Mouse (Mus musculus) forebrain, embryonic 13.5 days (tissue): ENCODE results near the gene Ppp1r9a. TPM values are rescaled to one million over a fixed set of nuclear protein-coding genes. Genes with fewer than 3 reads are reported as not detected.

Experiments
- ATAC-seq: fragments of 200-750 bp; cut with Nextera tagmentation; 2 replicates; pipeline ENCODE4 v1.8.0; 2017
- H3K27ac ChIP-seq: fragments of 300-500 bp; sonication (generic); 2 replicates; pipeline ENCODE4 v1.5.1; 2015; ENCODE audit warnings: inconsistent platforms, mild to moderate bottlenecking, moderate library complexity
- H3K27me3 ChIP-seq: fragments of 300-500 bp; sonication (generic); 2 replicates; pipeline ENCODE4 v1.6.1; 2015; ENCODE audit warnings: mild to moderate bottlenecking, inconsistent platforms
- H3K36me3 ChIP-seq: fragments of 300-500 bp; sonication (generic); 2 replicates; pipeline ENCODE4 v1.6.1; 2015; ENCODE audit warnings: mild to moderate bottlenecking, inconsistent platforms; ENCODE audit not compliant: poor library complexity, severe bottlenecking
- H3K4me1 ChIP-seq: fragments of 300-500 bp; sonication (generic); 2 replicates; pipeline ENCODE4 v1.6.1; 2015; ENCODE audit warnings: inconsistent platforms
- H3K4me2 ChIP-seq: fragments of 300-500 bp; sonication (generic); 2 replicates; pipeline ENCODE4 v1.6.1; 2015; ENCODE audit warnings: inconsistent platforms, mild to moderate bottlenecking, moderate library complexity
- H3K4me3 ChIP-seq: fragments of 300-500 bp; sonication (generic); 2 replicates; pipeline ENCODE4 v1.5.1; 2015; ENCODE audit warnings: mild to moderate bottlenecking, inconsistent platforms
- H3K9ac ChIP-seq: fragments of 300-500 bp; sonication (generic); 2 replicates; pipeline ENCODE4 v1.6.1; 2015; ENCODE audit warnings: mild to moderate bottlenecking, inconsistent platforms
- H3K9me3 ChIP-seq: fragments of 300-500 bp; sonication (generic); replicated peaks from 2 replicates; pipeline ENCODE4 v1.6.1; 2016; ENCODE audit warnings: inconsistent platforms
- whole genome bisulfite sequencing: fragments of 180-500 bp; shearing (Covaris S2); methylation state at CpG from one replicate; pipeline ENCODE4 v1.1.7; 2015; 5-methylcytosine and 5-hydroxymethylcytosine counted together
- polyA plus RNA-seq: library from polyadenylated mRNA; unstranded; fragments of >200 nt; fragmentation: Nextera tagmentation; extraction: Ambion mirVana; gene quantifications from 2 replicates; pipeline ENCODE4 v1.2.1, GENCODE M21; 2015

Ppp1r9a gene
- polyA plus RNA-seq, 1 experiment from 2014 or later = 32.2 TPM

DNA sequence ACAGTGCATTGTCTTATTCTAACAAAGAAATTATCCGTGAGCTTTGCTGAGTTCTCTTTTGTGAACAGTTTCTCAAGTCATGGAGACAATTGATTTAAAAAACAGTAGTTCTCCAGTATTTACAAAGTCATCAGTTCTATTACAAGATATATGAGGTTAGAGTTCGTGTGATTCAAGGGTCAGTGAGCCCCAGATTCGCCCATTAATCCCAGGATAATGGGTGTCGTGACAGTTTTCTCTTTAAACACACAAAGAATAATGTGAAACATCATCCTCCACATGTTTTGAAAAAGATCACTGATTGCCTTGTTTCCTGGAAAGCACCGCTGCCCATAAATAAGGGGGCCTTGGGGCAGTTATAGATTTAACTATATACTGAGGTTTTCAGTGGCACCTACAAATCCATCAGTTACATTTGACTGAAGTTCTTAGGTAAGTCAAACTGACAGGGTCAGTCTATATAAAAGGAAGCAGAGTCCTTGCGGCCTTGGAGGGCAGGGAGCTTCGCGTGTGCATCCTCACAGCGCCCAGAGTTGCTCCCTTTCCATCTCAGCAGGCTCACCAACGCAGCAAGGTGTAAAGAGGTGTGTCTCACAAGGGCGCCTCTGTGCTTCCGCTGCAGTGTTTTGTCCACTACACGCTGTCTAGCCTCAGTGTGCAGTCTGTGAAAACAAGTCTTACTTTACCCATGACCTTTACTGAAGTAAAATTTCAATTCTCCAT is 126.6 kb downstream of the Ppp1r9a start:
- WGBS = 72% methylated on average over 13 of the region's 13 CpGs
- Histone ChIP-seq H3K4me1 (peaks cover 14% of the 10 kb centered on the region; the same call in 1 of the 2 replicates), H3K27ac (no peak overlapping the region), H3K9ac (no peak overlapping the region), H3K4me3 (no peak overlapping the region), H3K9me3 (no peaks in the 10 kb centered on the region), H3K36me3 (no peaks in the 10 kb centered on the region), H3K4me2 (no peak overlapping the region), H3K27me3 (no peaks in the 10 kb centered on the region)
- ATAC-seq = no peak

DNA sequence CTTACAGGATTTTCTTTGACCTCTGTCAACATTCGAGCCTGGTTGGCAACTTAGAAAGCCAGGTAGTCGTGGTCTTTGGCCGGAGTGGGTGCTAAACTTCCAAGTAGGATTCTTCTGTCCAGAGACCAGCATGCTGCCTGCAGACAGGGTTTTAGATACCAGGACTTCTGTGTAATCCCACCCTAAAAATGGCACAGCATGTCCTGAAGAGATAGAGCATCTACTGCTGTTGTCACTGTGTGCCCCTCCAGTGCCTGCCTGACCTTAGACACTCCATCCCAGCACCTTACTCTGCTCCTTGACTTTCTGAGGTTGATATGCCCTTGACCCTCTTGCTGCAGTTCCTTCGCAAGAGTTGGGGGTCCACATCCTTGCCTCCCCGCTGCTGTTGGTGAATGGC is 127.2 kb downstream of the Ppp1r9a start:
- Histone ChIP-seq H3K9ac (no peak overlapping the region), H3K27me3 (no peaks in the 10 kb centered on the region), H3K4me1 (peaks cover 14% of the 10 kb centered on the region; the same call in 1 of the 2 replicates), H3K4me2 (no peak overlapping the region), H3K9me3 (no peaks in the 10 kb centered on the region), H3K36me3 (no peaks in the 10 kb centered on the region), H3K4me3 (no peak overlapping the region), H3K27ac (no peak overlapping the region)
- 87% methylated on average over 5 of the region's 5 CpGs for WGBS
- no peak for ATAC-seq

DNA sequence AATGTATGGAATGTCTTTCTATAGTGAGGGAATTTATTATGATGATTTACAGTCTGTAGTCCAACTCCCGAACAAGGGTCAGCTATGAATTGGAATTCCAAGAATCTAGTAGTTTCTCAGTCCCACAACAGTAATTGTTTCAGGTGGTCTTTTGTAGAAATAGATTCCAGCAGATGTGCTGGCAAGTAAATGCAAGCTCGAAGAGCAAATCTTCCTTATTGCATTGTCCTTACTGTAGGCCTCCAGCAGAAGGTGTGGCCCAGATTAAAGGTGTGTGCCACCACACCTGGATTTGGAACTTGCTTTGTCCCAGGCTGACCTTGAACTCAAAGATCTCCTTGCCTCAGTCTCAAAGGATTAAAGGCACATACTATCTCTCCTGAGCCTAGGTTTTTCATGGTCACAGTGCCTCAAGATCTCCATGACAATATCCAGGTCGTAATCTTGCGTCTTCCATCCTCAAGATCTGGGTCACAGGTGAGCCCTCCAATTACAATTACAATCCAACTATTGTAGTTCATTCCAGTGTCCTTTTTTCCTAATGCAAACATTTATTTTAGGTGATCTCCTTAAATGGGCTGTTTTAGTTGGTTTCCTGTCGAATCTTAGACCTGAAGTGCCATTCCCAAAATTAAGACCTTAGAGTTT is 130.4 kb downstream of the Ppp1r9a start:
- Histone ChIP-seq H3K4me2 (no peak overlapping the region), H3K4me3 (no peak overlapping the region), H3K27me3 (no peaks in the 10 kb centered on the region), H3K9me3 (no peaks in the 10 kb centered on the region), H3K9ac (no peak overlapping the region), H3K36me3 (no peaks in the 10 kb centered on the region), H3K4me1 (no peaks in the 10 kb centered on the region), H3K27ac (no peak overlapping the region)
- 92% methylated on average over 5 of the region's 5 CpGs for WGBS
- no peak for ATAC-seq

DNA sequence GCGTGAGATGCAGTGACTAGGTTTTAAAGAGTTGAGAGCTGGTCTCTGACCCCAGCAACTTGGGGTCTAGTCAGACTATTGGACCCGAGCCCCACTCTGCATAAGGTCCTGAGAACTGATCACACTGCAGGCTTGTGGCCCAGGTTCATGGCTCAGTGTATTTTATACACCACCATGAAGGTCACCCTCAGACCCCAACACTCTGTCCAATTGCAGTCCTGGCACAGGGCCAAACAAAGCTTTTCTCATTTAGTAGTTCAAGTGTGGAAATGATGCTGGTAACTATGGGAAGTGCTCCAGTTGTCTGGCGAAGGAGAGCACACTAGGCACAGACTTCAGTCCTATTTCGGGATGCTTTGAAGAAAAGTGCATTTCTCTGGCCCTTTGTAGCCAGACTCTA is 134.5 kb downstream of the Ppp1r9a start:
- WGBS = 76% methylated on average over 4 of the region's 4 CpGs
- ATAC-seq = no peak

DNA sequence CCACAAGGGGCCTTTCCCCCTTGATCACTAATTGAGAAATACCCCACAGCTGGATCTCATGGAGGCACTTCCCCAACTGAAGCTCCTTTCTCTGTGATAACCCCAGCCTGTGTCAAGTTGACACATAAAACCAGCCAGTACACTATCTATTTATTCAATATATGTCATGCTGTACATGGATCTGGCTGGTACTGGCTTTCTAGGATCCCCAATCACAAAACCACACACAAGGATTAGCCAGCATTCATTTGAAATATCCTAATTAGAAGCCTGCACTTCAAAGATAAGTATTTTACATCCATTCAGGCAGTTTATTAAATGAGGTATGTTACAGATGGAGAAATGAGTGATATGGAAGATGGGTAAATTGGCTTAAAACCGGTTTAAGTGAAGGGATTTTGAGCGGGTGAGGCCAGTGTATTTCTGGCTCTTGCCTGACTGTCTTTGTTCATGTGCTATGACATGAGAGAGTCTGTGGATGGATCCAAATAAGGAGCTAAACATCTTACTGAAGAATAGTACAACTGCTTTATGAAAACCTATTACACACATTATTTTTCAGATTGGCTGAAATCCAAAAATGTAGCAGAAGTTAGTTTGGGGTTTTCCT is 135.5 kb downstream of the Ppp1r9a start:
- ATAC-seq = no peak
- Histone ChIP-seq H3K9ac (no peak overlapping the region), H3K27me3 (no peaks in the 10 kb centered on the region), H3K36me3 (no peaks in the 10 kb centered on the region), H3K4me3 (no peak overlapping the region), H3K4me1 (no peaks in the 10 kb centered on the region), H3K9me3 (no peaks in the 10 kb centered on the region), H3K27ac (no peak overlapping the region), H3K4me2 (no peak overlapping the region)
- 90% methylated on average over 2 of the region's 2 CpGs for WGBS

More for the DNA sequence above, 134.5 kb downstream of the Ppp1r9a start:
- Histone ChIP-seq H3K4me1 (no peaks in the 10 kb centered on the region), H3K9ac (no peak overlapping the region), H3K27me3 (no peaks in the 10 kb centered on the region), H3K36me3 (no peaks in the 10 kb centered on the region), H3K4me2 (no peak overlapping the region), H3K27ac (no peak overlapping the region), H3K9me3 (no peaks in the 10 kb centered on the region), H3K4me3 (no peak overlapping the region)

DNA sequence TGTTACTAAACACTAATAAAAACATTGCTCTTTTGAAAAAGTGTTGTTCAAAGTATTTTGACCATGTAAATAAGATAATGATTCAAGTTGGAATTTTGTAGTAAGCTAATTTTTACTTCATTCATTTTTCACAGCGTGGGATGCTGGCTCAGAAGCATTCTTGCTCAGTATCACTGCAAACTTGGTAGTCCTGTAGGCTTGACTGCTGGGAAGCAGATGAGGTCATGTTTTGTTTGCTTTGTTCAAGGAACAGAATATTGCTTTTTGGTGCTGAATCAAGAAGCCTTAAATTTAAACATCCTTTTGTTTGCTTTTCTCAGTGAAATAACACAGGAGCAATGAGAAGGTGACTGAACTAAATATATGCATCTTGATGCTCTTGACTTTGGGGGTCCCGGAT is 136.6 kb downstream of the Ppp1r9a start:
- ATAC-seq = no peak
- WGBS = 75% methylated on average over 2 of the region's 2 CpGs
- Histone ChIP-seq H3K9me3 (no peaks in the 10 kb centered on the region), H3K4me2 (no peak overlapping the region), H3K36me3 (no peaks in the 10 kb centered on the region), H3K27ac (no peak overlapping the region), H3K9ac (no peak overlapping the region), H3K4me1 (no peaks in the 10 kb centered on the region), H3K27me3 (no peaks in the 10 kb centered on the region), H3K4me3 (no peak overlapping the region)

DNA sequence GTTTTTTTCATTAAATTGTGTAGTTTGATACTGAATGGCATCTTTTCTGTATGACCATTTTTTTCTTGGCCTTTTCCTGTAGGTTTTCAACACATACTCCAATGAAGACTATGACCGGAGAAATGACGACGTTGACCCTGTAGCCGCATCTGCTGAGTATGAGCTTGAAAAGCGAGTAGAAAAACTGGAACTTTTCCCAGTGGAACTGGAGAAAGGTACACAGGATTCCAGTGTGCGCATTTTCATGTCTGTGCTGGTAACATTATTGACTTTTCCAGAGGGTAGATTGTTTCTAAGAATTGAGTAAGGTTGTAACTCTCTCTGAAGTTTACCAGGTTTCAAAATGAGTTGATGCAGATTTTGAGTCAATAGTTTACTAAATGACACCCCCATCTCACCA is 143.1 kb downstream of the Ppp1r9a start:
- Histone ChIP-seq H3K36me3 (peaks cover 16% of the 10 kb centered on the region; the same call in 1 of the 2 replicates), H3K4me1 (no peaks in the 10 kb centered on the region), H3K4me2 (no peak overlapping the region), H3K4me3 (no peak overlapping the region), H3K9me3 (no peaks in the 10 kb centered on the region), H3K9ac (no peak overlapping the region), H3K27ac (no peak overlapping the region), H3K27me3 (no peaks in the 10 kb centered on the region)
- no peak for ATAC-seq
- WGBS = 98% methylated on average over 6 of the region's 6 CpGs

DNA sequence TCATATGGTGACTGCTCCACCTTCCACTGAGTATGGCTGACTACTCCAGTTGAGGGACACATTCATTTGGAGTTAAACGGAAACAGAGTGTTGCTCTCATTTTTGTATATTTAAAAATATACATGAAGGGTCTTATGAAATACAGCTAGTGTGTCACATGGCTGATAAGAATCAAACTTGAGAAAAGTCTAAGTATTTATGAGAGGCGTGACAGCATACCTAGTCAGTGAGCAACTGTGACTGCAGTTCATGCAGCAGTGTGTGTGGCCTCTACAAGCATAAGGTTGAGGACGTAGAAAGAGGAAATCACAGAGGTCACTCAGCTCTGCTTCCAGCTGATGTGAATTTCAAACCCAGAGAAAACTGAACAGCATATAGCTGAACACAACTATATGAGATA is 145.3 kb downstream of the Ppp1r9a start:
- H3K4me2 ChIP-seq = no peak overlapping the region
- peaks cover 16% of the 10 kb centered on the region; the same call in 1 of the 2 replicates for H3K36me3 ChIP-seq
- H3K27ac ChIP-seq = no peak overlapping the region
- H3K27me3 ChIP-seq = no peaks in the 10 kb centered on the region
- no peak overlapping the region for H3K9ac ChIP-seq
- no peak overlapping the region for H3K4me3 ChIP-seq
- no peak for ATAC-seq
- 90% methylated on average over 3 of the region's 3 CpGs for WGBS
- no peaks in the 10 kb centered on the region for H3K4me1 ChIP-seq
- no peaks in the 10 kb centered on the region for H3K9me3 ChIP-seq

DNA sequence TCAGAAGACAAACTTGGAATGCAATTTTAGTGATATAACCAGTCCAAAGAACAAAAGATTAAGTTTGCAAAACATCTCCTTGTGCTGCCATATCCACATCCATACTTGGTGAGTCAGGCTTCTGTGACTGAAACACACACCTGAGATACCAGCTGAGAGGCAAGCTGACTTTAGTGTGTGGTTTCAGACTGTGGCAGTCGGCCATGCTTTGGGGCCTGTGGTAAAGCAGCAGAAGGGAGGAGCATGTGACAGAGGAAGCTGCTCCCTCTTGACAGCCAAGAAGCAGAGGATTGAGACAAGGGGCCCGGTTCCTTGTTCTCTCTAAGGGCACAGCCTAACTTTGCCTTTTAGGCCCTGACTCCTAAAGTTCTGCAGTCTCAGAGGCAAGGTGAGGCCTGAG is 149.6 kb downstream of the Ppp1r9a start:
- H3K4me2 ChIP-seq = no peak overlapping the region
- H3K4me1 ChIP-seq = no peaks in the 10 kb centered on the region
- H3K36me3 ChIP-seq = 0 out of 2 replicates have a peak, but pooled peaks cover 3% of the 10 kb centered on the region
- H3K27ac ChIP-seq = no peak overlapping the region
- H3K9me3 ChIP-seq = no peaks in the 10 kb centered on the region
- WGBS = 78% methylated on average over 2 of the region's 2 CpGs
- ATAC-seq = no peak
- H3K9ac ChIP-seq = no peak overlapping the region
- H3K4me3 ChIP-seq = no peak overlapping the region
- H3K27me3 ChIP-seq = no peaks in the 10 kb centered on the region

DNA sequence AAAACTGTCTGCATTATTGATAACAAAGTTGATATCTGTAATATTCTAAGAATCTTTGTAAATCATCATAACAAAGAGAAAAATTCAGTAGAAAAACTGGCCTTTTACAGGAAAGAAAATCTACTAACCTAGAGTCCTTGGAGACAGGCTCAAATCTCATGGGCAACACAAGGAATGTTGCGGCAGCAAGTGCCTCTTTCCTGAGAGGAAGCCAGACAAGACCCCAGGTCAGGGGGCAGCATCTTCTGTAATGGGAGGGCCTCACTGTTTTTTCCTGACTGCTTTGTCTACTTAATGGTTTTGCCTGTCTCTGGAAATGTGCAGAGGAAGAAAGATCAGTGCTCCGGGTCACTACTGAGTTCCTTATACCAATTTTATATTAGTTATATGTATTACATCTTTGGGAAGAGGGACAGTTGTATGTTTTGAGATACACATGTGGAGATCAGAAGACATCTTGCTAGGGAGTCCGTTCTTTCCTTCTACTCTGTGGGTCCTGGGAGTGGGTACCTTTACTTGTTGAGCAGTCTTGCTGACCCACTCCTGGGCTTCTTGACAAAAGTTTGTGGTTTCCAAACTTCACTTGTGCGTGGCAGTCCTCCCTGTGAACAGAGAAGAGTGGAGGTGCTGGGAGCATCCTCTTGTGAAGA is 151.9 kb downstream of the Ppp1r9a start:
- Histone ChIP-seq H3K4me2 (no peak overlapping the region), H3K27me3 (no peaks in the 10 kb centered on the region), H3K36me3 (no peaks in the 10 kb centered on the region), H3K27ac (no peak overlapping the region), H3K4me3 (no peak overlapping the region), H3K9me3 (no peaks in the 10 kb centered on the region), H3K9ac (no peak overlapping the region), H3K4me1 (no peaks in the 10 kb centered on the region)
- no peak for ATAC-seq
- WGBS = 88% methylated on average over 4 of the region's 4 CpGs

DNA sequence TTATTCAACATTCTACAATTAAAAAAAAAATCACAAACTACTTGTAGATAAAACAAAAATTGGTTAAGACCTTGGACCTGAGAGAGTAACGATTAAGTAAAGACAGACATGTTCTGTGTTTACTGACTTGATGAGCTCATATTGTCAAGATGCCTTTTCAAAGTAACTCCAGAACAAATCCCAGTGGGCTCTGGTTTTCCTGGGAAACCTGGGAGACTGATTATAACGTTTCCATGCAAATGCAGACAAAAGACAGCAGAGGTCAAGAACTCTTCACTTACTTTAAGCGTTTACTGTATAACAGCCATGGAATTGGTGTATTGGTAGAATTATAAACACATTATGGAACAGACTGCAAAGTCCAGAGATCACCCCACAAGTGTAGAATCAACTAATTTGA is 172.0 kb downstream of the Ppp1r9a start:
- Histone ChIP-seq H3K4me2 (no peak overlapping the region), H3K36me3 (peaks cover 13% of the 10 kb centered on the region), H3K27me3 (no peaks in the 10 kb centered on the region), H3K4me3 (no peak overlapping the region), H3K9me3 (0 out of 2 replicates have a peak, but pooled peaks cover 3% of the 10 kb centered on the region), H3K27ac (no peak overlapping the region), H3K9ac (no peak overlapping the region), H3K4me1 (no peaks in the 10 kb centered on the region)
- ATAC-seq = no peak
- WGBS = 70% methylated on average over 3 of the region's 3 CpGs

DNA sequence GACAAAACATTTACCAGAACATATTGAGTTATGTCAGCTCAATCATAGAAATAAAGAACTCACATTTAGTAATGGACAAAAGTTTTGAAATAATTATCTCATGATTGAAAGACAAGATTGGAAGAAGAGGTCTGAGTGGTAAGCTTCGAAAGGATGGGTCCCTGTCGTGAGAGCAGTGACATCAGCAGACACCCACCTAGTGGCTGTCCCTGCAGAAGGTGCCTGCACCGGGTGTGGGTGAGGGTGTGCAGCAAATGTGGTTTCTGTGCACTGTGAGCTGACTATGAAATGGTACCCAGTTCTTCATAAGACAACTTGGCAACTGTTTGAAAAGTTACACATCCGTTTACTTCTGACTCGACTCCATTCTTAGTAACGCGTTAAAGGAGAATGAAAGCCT is 173.0 kb downstream of the Ppp1r9a start:
- Histone ChIP-seq H3K36me3 (peaks cover 13% of the 10 kb centered on the region), H3K9me3 (0 out of 2 replicates have a peak, but pooled peaks cover 3% of the 10 kb centered on the region), H3K9ac (no peak overlapping the region), H3K4me3 (no peak overlapping the region), H3K4me2 (no peak overlapping the region), H3K4me1 (peaks cover 8% of the 10 kb centered on the region; the same call in 1 of the 2 replicates), H3K27ac (no peak overlapping the region), H3K27me3 (no peaks in the 10 kb centered on the region)
- 91% methylated on average over 7 of the region's 7 CpGs for WGBS
- ATAC-seq = no peak
